Mouse (Mus musculus) megakaryocyte, adult 5-6 weeks (primary cell): ENCODE data around the gene Rab14. TPM values are rescaled to one million over a fixed set of nuclear protein-coding genes. Genes with fewer than 3 reads are reported as not detected.

Experiments used
- ATAC-seq: 2 replicates; pipeline ENCODE4 v1.8.0; 2016; ENCODE audit warnings: mild to moderate bottlenecking, inconsistent platforms; ENCODE audit not compliant: poor library complexity, severe bottlenecking
- total RNA-seq, 2 experiments: library from RNA; stranded (forward) in 1 of 2; stranded (reverse) in 1 of 2; fragments of 153-499, 151-499 nt in 1 of 2; fragments of 221-1000, 200-1000 nt in 1 of 2; gene quantifications; 2 replicates each; pipeline versions ENCODE4 v1.2.3 to v1.2.4; 2015 to 2017

Gene Rab14
- total RNA-seq, 2 experiments from 2014 or later, result 137 to 167 TPM

- no peak for ATAC-seq
Measured at GRCm38 (mm10) chr2:35203729-35204128, 2.8 kb upstream of the Rab14 start.

GRCm38 (mm10) chr2:35199971-35200897 lies 686 bp downstream of the Rab14 start:
- ATAC-seq, result no peak

GRCm38 (mm10) chr2:35199541-35199940 lies 1.4 kb downstream of the Rab14 start:
- no peak for ATAC-seq

GRCm38 (mm10) chr2:35195626-35196544 lies 5.0 kb downstream of the Rab14 start:
- ATAC-seq, result peak; percentile 70

GRCm38 (mm10) chr2:35193976-35194375 lies 6.9 kb downstream of the Rab14 start:
- ATAC-seq, result no peak

- ATAC-seq, result no peak
Measured at GRCm38 (mm10) chr2:35188929-35189328, 12.0 kb downstream of the Rab14 start.

GRCm38 (mm10) chr2:35183115-35183673 lies 17.7 kb downstream of the Rab14 start:
- ATAC-seq, result no peak

- no peak for ATAC-seq
Measured at GRCm38 (mm10) chr2:35178153-35178552, 22.8 kb downstream of the Rab14 start.

- ATAC-seq, result no peak
Measured at GRCm38 (mm10) chr2:35175281-35176065, 25.4 kb downstream of the Rab14 start.

- peak; percentile 71 for ATAC-seq
Measured at GRCm38 (mm10) chr2:35174100-35174499, 26.8 kb downstream of the Rab14 start.

- no peak for ATAC-seq
Measured at GRCm38 (mm10) chr2:35173666-35174065, 27.3 kb downstream of the Rab14 start.

- ATAC-seq, result no peak
Measured at GRCm38 (mm10) chr2:35172246-35172645, 28.7 kb downstream of the Rab14 start.

GRCm38 (mm10) chr2:35171341-35171861 lies 29.5 kb downstream of the Rab14 start:
- no peak for ATAC-seq

- ATAC-seq, result no peak
Measured at GRCm38 (mm10) chr2:35169452-35169851, 31.5 kb downstream of the Rab14 start.

- ATAC-seq, result no peak
Measured at GRCm38 (mm10) chr2:35166816-35167215, 34.1 kb downstream of the Rab14 start.

GRCm38 (mm10) chr2:35165416-35165815 lies 35.5 kb downstream of the Rab14 start:
- ATAC-seq, result no peak

- ATAC-seq, result no peak
Measured at GRCm38 (mm10) chr2:35163396-35163795, 37.5 kb downstream of the Rab14 start.

- ATAC-seq, result no peak
Measured at GRCm38 (mm10) chr2:35161846-35162488, 39.0 kb downstream of the Rab14 start.

- ATAC-seq, result no peak
Measured at GRCm38 (mm10) chr2:35160206-35160605, 40.7 kb downstream of the Rab14 start.

GRCm38 (mm10) chr2:35158358-35158757 lies 42.6 kb downstream of the Rab14 start:
- ATAC-seq, result no peak
